Mouse (Mus musculus) liver, adult 2 months (tissue): ENCODE results near the gene Uap1.

Experiments
- CTCF ChIP-seq: fragments of 200-500 bp; IDR thresholded peaks from 2 replicates; pipeline ENCODE4 v1.5.1; 2011; ENCODE audit warnings: low read depth, low read length, control low read depth
- POLR2A ChIP-seq: fragments of 200-500 bp; IDR thresholded peaks from 2 replicates; pipeline ENCODE4 v1.6.1; 2011; ENCODE audit warnings: low read length, control low read depth; ENCODE audit not compliant: insufficient read depth; ENCODE audit errors: extremely low read depth

GRCm38 (mm10) chr1:170188601-170189000 lies 13.8 kb upstream of the Uap1 start:
- TF ChIP-seq CTCF (no peak), POLR2A (no peak)
